Mouse (Mus musculus) adrenal gland, postnatal 36 days (tissue): Measurements from ENCODE around the gene Ear6. TPM values are rescaled to one million over a fixed set of nuclear protein-coding genes. Genes with fewer than 3 reads are reported as not detected.
A peak's percentile ranks its signal among the peaks of the same experiment; 100 is the strongest.

Experiments used
- DNase-seq, 2 experiments: peaks; one replicate each; pipeline ENCODE4 v3.0.0; 2021; ENCODE audit warnings: mixed read lengths in 1 of 2
- microRNA-seq: library from miRNA; unstranded; fragments of <30 nt; microRNA quantifications from one replicate; pipeline ENCODE4 v1.2.0, GENCODE M21; 2021
- total RNA-seq, 2 experiments: library from RNA; stranded (reverse); gene quantifications; 2 replicates each; pipeline ENCODE4 v1.2.3; 2021

The Ear6 gene
- total RNA-seq, 2 experiments from 2014 or later = not detected

GRCm38 (mm10) chr14:51893809-51894208 lies 40.3 kb downstream of the Ear6 start:
- DNase-seq = no peak

GRCm38 (mm10) chr14:51895071-51895470 lies 41.6 kb downstream of the Ear6 start:
- no peak for DNase-seq

GRCm38 (mm10) chr14:51896019-51896418 lies 42.5 kb downstream of the Ear6 start:
- DNase-seq = no peak

GRCm38 (mm10) chr14:51896539-51897170 lies 43.2 kb downstream of the Ear6 start:
- no peak for DNase-seq

- DNase-seq = no peak
These were observed 45.9 kb downstream of the Ear6 start for GRCm38 (mm10) chr14:51899351-51899750.

- peak; percentile 86 to 91 for DNase-seq
These were observed 49.6 kb downstream of the Ear6 start for GRCm38 (mm10) chr14:51902806-51903710.

- DNase-seq = no peak
These were observed 50.3 kb downstream of the Ear6 start for GRCm38 (mm10) chr14:51903782-51904181.

Small RNAs within 50 kb of the gene (microRNA-seq; reads per million reads assigned to microRNA genes)
- not detected for gene Gm27375

Other genes starting within 250 kb of the Ear6 start
- gene Gm17078, start 242.4 kb upstream of the Ear6 start, total RNA-seq = not detected
- not detected for gene Gm4181, start 218.0 kb upstream of the Ear6 start, total RNA-seq
- gene Gm17079, start 158.2 kb upstream of the Ear6 start, total RNA-seq = not detected
- not detected for gene Gm5800, start 136.5 kb upstream of the Ear6 start, total RNA-seq
- gene Ang4, start 80.1 kb upstream of the Ear6 start, total RNA-seq = under 1 TPM in 1 of 2 experiments, not detected in 1; 0.46 TPM
- not detected for gene AY358078, start 53.7 kb upstream of the Ear6 start, total RNA-seq
- 10 to 100 TPM; 22.1 to 39.7 TPM for gene Mettl17, start 31.1 kb downstream of the Ear6 start, total RNA-seq
- under 1 TPM; 0.33 to 0.99 TPM for gene Slc39a2, start 39.2 kb downstream of the Ear6 start, total RNA-seq
- gene Ndrg2, start 60.5 kb downstream of the Ear6 start, total RNA-seq = 100 to 1,000 TPM; 233 to 255 TPM
- not detected for gene Tppp2, start 64.7 kb downstream of the Ear6 start, total RNA-seq
- gene Rnase13, start 69.1 kb downstream of the Ear6 start, total RNA-seq = not detected
- gene Arhgef40, start 131.0 kb downstream of the Ear6 start, total RNA-seq = 10 to 100 TPM; 46.6 to 51.6 TPM
- 1 to 10 TPM; 1.7 to 2.5 TPM for gene Tmem253, start 162.0 kb downstream of the Ear6 start, total RNA-seq
- gene Zfp219, start 167.0 kb downstream of the Ear6 start, total RNA-seq = 10 to 100 TPM; 51.9 to 62.1 TPM
- gene Olfr221, start 188.8 kb downstream of the Ear6 start, total RNA-seq = not detected